Mouse (Mus musculus) granulocyte monocyte progenitor cell, adult 5-6 weeks (primary cell): Measurements from ENCODE around the gene C9. TPM values are rescaled to one million over a fixed set of nuclear protein-coding genes. Genes with fewer than 3 reads are reported as not detected.

Experiments used
- ATAC-seq: replicated peaks from 2 replicates; pipeline ENCODE4 v1.8.0; 2016; ENCODE audit warnings: mild to moderate bottlenecking, moderate TSS enrichment, inconsistent platforms; ENCODE audit not compliant: poor library complexity, severe bottlenecking
- total RNA-seq, 2 experiments: library from RNA; stranded (forward) in 1 of 2; stranded (reverse) in 1 of 2; fragments of 200-712, 200-1000 nt in 1 of 2; fragments of >200 nt in 1 of 2; fragmentation: Nextera tagmentation in 1 of 2; gene quantifications; 2 replicates each; pipeline ENCODE4 v1.2.3; 2014 to 2017

Gene C9
- total RNA-seq, 2 experiments from 2014 or later = not detected

DNA sequence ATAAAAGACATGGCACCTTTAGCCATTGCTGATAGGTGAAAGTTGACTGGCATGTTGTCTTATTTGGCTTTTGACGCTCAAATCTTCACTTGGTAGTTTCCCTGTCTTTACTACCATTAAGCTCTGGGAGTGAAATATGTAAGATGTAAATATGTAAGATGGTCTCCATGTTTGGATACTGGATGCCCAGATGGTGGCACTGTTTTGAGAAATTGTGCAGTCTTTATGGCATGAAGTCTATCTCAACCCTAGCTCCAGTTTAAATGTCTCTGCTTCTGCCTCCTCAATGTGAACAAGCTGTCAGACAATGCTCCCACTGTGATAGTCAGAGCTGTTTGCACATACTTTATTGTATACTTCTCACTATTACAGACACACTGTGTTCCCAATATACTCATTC lies 23.7 kb downstream of the C9 start:
- no peak for ATAC-seq

DNA sequence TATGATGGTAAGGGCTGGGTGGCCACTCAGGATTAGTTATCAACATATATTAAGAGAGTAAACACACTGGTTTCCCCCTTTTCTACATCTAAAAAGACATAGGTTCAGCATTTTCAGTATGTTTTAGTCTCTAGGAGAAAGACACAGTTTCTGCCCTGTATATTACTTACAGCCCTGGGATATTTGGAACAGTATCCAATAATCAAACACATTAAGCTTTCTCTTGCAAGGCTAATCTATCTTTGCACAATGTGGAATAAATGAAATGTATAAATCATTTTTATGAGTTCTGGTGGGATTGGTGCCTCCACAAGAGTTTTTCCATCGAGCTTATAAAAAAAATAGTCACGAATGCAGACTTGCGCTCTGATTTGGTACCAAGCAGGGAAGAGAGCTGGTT lies 24.3 kb downstream of the C9 start:
- ATAC-seq = no peak

DNA sequence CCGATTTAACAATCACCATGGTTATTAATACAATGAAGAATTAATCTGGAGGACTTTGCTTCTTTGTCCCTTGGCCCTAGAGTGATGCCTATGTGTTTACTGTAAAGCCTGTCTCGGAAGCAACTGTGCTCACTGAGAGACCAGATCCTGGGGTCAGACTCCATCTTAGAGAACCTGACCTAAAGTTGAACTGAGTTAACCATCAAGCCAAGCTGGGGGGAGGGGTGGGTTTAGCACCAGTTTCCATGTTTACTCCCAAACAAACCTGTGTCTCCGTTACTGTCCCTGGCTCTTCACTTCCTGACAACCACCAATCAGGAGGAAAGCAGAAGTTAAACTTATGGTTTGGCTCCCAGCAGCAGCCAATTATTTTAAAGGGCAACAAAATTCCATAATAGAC lies 38.4 kb downstream of the C9 start:
- no peak for ATAC-seq

DNA sequence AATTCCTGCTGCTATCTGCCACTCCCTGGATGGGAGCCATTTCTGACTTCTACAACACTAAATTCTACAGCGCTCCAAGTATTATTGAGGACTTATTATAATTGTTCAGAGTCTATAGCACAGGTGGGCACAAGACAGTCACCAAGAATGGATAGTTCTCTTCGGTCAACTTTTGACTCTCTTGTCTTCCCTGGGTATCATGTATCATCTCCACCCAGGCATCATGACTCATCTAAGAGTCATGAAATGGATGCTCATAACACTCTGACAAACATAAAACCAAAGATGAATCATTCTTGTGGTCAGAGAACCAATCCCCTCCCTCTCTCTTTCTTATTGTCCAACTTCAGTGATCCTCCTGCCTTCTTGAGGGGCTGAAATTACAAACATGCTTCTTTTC lies 47.3 kb downstream of the C9 start:
- ATAC-seq = no peak

DNA sequence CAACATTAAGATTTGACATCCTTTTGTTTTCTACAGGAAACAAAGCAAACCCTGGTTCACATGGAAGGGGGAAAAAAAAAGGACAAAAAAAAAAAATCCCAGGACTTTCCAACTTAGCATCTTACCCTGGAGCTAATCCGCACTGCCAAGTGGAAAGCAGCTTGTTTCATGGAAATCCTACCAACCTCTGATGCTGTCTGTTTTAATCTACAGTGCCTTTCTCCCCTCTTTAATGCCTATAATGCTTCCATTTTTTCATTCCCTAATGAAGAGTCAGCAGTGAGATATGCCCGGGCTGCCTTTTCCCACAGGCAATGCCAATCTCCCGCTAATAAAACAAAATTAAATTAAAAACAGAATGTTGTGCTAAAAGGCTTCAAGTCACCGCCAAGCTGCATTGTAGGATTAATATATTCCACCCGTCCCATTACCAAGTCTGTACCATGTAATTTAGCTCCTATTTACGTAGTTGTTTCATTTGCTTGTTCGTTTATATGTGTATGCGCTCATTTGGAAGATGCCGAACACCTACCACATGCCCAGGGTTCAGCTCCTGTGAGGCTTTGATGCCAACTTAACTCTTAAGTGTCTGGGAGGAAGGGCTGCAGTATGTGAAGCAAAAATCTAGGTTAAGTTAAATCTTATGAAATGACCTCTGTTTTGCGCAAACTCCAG lies 53.4 kb downstream of the C9 start:
- ATAC-seq = no peak

DNA sequence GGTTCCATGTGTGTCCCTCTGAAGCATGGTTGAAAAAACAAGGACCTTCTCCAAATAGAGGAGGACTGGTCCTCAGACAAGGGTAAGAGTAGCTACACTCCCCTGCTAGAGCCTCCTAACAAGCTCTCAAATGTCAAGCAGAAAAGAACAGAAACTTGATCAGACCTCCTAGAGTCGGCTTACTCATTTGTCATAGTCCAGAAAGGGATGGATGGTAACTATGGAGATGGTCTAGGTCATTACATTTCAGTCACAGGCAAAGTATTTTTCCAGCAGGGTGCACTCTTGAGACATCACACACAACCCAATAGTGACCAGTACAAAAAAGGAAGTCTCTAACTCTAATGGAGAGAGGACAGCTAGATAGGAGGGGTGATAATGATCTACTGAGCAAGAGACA lies 55.7 kb downstream of the C9 start:
- ATAC-seq = peak; percentile 92

DNA sequence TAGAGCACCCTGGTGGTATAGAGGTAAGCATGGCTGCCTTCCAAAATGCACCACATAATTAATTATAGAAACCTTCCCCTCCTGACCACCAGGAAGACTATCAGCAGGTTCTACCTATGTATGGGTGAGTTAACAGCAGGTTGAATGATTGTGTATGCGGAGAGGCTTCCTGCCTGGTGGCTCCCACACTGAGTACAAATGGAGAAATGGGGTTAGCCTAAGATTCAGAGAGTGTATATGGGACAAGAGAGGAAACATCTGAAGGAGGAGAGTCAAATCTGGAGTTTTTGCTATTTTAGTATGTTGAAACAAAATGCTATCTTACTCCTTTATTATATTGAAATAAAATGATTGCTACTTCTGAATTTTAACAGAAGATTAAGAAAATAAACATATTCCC lies 72.4 kb downstream of the C9 start:
- no peak for ATAC-seq

DNA sequence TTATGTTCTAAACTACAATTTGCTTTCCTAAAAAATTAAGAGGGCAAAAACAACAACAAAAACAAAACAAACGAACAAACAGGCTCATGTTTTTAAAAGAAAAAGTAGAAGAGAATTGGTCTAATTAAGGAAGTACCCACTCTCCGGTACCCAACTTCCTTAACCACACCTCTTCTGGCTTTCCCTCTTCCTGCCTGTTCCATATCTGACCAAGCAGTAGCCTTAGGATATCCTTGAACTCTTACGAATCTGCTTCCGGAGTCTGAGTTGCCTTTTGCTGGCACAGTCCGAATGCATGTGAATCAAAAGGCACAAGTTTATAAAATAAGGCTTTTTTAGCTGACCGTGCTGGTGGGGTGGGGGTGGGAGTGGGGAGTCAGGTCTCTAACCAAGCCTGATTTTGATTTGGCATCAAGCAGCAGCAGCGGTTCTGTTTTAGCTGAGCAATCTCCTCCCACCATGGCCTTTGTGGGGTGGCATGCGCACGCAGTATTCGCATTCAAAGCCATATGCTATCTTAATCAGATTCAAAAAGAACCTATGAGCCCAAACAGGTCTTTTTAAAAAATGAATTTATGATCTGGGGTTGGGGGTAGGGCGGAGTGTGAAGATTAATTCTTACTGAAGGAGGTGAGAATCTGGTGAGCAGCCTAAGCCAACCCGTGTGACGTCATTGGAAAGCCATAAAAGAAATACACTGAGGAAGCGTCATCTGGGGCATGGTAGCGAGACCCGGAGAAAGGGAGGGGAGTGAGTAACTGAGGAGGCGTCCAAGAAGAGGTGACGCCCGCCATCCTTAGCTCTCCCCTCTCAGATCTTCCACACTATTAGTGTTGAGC lies 74.5 kb downstream of the C9 start:
- peak; percentile 50 for ATAC-seq

DNA sequence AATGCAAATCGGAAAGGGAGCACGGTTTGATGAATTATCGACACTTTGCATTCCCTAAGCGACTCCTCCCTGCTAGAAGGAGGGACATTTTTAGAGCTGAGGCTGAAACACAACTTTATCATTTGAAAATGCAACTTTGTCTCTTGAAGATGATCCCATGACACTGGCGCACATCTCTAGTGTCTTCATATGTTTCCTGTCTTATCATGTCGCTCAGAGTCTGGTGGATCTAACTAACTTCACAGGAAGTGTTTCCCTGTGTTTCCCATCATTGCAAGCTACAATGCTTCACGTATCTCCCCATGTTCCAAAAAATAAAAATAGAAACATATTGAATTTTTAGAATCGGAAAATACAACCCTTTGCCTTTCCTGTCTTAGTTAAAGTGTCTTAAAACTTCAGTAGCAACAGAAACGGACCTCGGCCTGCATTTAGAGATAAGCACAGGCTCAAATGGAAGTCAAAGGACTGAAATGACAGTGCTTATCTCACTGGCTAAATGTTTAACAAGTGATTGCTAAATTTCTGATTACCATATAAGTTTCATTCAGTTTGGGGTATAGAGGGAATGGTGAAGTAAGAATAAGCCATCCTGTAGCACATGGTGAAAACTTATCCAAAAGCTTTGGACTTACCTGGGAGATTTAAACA lies 75.5 kb downstream of the C9 start:
- ATAC-seq = no peak

DNA sequence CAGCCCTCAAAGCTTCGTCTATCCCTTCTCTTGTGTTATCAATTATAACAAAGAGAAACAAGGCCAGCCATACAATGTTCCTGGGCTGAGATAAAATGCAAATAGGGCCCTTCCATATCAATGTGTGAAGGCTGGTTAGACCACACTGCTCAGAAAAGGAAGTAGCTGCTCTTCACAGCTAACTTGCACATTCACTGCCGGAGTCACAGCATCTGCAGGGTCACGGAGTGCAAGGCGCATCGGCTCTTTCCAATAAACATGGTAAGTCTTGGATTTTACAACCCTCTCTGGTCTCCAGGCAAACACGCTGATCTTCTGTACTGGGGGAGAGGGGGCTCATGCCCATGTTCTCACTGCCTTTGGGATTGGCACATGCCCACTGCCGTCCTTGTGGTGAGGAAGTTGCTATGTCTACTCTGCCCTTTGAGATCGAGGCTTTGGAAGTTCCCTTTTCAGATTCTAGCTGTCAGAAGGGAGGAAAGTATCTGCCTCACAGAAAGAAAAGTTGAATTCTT lies 77.6 kb downstream of the C9 start, which contains the start of gene Fyb:
TSS of gene Fyb (plus strand) at position 201 of the 515 bp plus-strand sequence.
- ATAC-seq = peak; percentile 85

DNA sequence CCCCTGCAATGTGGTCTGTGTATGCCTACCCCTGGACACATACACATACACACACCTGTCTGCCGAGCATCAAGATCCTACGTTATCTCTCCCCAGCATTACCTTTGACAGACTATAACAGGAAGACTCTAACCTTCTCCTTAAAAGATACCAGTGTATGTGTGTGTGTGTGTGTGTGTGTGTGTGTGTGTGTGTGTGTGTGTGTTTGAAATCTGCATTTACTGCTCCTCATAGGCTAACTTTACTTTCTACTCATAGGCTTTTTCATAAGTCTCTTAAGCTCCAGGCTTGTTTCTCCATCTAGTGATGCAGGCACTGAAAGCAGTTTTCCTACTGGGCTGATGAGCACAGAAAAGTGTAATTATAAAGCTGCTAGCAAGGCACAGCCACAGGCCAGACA lies 79.7 kb downstream of the C9 start:
- no peak for ATAC-seq

DNA sequence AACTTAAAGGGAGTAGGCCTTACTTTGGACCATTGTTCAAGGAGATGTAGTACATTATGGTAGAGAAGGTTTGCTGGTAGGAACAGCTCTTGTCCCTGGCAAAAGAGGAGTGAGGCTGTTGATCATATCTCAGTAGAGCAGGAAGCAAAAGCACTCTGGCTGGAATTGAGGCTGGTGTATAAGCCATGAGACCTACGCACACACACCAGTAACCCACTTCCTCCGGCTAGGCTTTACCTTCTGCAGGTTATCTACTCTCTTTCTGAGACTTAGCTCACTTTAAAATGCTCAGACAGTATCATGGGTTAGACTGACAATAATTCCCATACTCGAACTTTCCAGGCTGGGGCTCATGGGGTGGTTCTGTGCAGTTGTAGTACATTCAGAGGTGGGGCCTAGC lies 80.3 kb downstream of the C9 start:
- no peak for ATAC-seq

DNA sequence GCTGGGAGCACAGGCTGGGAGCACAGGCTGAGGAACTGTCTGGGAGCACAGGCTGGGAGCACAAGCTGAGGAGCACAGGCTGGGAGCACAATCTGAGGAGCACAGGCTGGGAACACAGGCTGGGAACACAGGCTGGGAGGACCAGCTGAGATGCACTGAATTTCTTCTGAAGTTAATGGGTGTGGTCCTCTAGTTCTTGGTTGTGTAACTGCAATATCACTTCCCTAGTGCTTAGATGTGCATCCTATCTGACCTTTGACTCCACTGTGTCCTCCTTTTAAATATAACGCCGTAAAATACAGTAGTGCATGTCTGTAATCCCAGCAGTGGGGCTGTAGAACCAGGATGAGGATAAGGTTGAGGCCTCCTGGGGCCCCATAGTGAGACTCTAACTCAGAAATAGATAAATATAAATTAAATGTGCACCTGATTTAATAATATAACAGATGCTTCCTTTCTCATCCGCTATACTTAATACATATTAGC lies 88.8 kb downstream of the C9 start:
- peak; percentile 85 for ATAC-seq

DNA sequence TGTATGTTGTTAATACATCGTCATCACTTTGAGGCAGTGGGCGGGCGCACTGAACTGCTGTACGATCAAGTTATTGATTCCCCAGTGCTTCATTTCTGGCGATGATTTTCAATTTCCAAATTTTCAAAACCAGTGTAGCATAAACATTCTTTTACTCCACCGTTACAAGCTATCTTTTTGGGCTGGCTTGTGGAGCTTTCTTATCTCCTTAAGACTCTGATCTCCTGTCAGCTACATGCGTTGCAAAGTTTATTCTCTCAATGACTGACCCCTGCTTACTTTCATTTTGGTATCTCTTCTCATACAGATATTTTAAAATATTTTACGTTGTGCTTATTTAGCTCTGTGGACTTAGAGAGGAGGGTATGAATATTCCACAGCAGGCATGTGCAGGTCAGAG lies 89.5 kb downstream of the C9 start:
- ATAC-seq = no peak

DNA sequence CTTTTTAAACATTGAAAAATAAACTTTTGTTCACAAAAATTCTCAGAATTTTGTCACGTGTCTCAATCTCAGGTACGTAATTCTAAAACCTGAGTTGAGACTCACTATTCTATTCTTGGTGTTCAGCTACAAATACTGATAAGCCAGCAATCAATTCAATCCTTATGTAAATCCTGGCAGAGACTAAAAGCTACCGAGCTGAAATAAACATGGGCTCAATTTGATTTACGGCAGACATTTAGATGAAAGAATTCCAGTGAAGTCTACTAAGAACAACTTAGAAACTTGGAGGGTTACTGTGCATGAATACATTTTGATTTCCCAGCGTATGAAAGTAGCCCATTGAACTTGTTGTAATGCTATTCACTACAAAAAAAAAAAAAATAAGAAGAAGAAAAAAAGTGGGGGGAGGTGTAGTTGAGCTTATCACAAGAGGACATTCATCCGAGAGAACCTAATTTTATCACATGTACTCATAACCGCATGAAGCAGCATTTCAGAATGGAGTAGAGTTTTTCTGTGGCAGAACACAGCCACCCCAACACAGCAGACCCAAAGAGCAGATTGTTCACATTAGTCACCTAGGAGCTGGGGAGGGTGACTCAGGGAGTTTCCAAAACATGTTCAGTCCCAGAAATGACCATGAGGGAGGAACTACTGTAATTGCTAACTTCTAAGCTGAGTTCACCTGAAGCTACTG lies 94.7 kb downstream of the C9 start:
- ATAC-seq = peak; percentile 48

Other genes with a start within 250 kb of the C9 start
- gene Dab2, start 145.5 kb upstream of the C9 start, total RNA-seq (2014; fragmentation: Nextera tagmentation) = 1.7 and 5.2 TPM in 2 replicates
- gene Dab2, start 145.5 kb upstream of the C9 start, total RNA-seq (2017) = 0.90 and 1.1 TPM in 2 replicates
- gene Fyb, start 77.5 kb downstream of the C9 start, total RNA-seq (2014; fragmentation: Nextera tagmentation) = 32.0 and 40.6 TPM in 2 replicates
- gene Fyb, start 77.5 kb downstream of the C9 start, total RNA-seq (2017) = 10.8 and 22.6 TPM in 2 replicates